Mouse (Mus musculus): Measurements from ENCODE around the gene Itprip. TPM values are rescaled to one million over a fixed set of nuclear protein-coding genes. Genes with fewer than 3 reads are reported as not detected.
"Not testable (repeated sequence)": the region's sequence is repeated elsewhere in the genome, so short reads cannot be mapped to it uniquely, and the experiment has no call there.

Itprip gene
- polyA plus RNA-seq, 1 experiment from 2014 or later: 15.6 TPM

DNA sequence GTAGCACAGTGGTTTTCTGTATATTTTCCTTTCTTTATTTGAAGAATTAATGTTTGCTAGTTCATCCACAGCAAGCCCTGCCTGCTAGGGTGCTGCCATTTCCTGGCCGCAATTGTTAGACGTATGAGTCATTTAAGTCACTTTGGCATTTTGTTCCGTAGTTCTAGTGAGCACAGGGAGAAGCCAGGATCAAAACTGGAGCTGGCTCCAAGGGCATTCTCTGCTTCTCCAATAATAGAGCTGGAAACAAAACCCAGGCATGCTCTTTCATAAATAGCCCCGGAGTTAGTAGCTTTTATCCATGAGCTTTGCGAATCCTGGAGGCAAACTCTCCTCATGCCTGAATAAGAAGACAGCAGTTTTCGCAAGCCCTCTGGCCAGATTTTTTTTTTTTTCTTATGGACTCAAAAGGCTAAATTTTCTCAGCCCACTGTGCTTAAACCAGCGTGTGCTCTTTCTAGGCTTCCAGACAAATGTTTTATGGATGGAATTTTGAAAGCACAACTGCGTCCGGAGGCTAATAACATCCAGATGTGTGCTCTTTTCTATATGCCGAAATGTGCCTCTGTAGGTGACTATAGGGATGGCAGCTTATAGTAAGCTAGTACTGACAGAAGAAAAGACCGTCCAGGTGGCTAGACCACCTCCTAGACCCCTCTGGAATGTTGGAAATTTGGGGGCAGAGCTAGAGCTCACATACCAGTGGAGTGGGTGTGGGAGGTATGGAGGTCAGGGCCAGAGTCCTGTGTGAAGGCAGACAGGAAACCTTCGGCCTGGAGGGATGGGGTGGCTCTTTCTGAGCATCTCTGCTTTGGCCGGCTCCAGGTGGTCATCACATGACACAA lies 64.9 kb downstream of the Itprip start:
- 30% methylated on average over 13 of the region's 13 CpGs for WGBS
- peaks cover 10% of the 10 kb centered on the region for H3K4me1 ChIP-seq
- peak overlapping the region; percentile 85 for H3K27ac ChIP-seq
- no peak for DNase-seq (ENCODE audit: low spot score)
- H3K9me3 ChIP-seq: no peaks in the 10 kb centered on the region
- H3K27me3 ChIP-seq (ENCODE audit: insufficient read depth, poor library complexity, severe bottlenecking): no peaks in the 10 kb centered on the region
- H3K36me3 ChIP-seq: peaks cover 14% of the 10 kb centered on the region
- peak overlapping the region; percentile 79 for H3K4me3 ChIP-seq

- peaks cover 3% of the 10 kb centered on the region; the same call in 1 of the 2 replicates for H3K36me3 ChIP-seq
- 76% methylated on average over 3 of the region's 3 CpGs for WGBS
- no peak overlapping the region for H3K4me3 ChIP-seq
- H3K9me3 ChIP-seq: no peaks in the 10 kb centered on the region
- H3K27ac ChIP-seq: no peak overlapping the region
- DNase-seq (ENCODE audit: low spot score): no peak
- H3K4me1 ChIP-seq: peaks cover 10% of the 10 kb centered on the region
- H3K27me3 ChIP-seq (ENCODE audit: insufficient read depth, poor library complexity, severe bottlenecking): no peaks in the 10 kb centered on the region
Observed at GRCm38 (mm10) chr19:47853053-47853452, 66.0 kb downstream of the Itprip start.

- H3K4me1 ChIP-seq: peaks cover 10% of the 10 kb centered on the region
- DNase-seq (ENCODE audit: low spot score); H3K27me3 ChIP-seq (ENCODE audit: insufficient read depth, poor library complexity, severe bottlenecking); H3K4me3 ChIP-seq; H3K27ac ChIP-seq; H3K36me3 ChIP-seq; H3K9me3 ChIP-seq: not testable (repeated sequence)
- 81% methylated on average over 3 of the region's 3 CpGs for WGBS
Observed at GRCm38 (mm10) chr19:47852131-47852530, 67.0 kb downstream of the Itprip start.

DNA sequence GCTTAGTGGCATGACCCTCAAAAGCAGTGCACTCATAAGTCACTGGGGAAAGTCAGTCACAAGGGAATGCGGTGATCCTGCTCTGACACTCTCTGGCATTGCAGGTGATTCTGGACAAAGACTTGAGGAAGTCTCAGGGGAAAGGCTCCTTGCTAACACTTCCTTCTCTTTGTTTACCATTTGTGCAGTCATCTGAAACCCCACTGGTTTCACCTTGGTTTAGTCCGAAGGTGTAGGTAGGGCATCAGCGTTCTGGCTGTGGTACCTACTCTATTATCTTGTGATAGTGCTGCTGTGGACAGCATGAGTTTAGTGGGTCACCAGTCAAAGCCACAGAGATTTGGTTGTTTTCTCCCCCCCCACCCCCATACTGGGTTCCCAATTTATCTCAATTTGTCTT lies 69.4 kb downstream of the Itprip start:
- Histone ChIP-seq H3K9me3 (no peaks in the 10 kb centered on the region), H3K27ac (no peak overlapping the region), H3K4me1 (peaks cover 8% of the 10 kb centered on the region), H3K36me3 (no peaks in the 10 kb centered on the region), H3K4me3 (no peak overlapping the region), H3K27me3 (ENCODE audit: insufficient read depth, poor library complexity, severe bottlenecking) (no peaks in the 10 kb centered on the region)
- 92% methylated on average over 3 of the region's 3 CpGs for WGBS
- DNase-seq (ENCODE audit: low spot score): no peak

Small RNA genes within 50 kb of the gene (microRNA-seq; reads per million reads assigned to microRNA genes)
- 1.0 reads per million for gene Gm22240

Other genes with a start within 250 kb of the Itprip start
- gene Col17a1, start 227.2 kb downstream of the Itprip start, polyA plus RNA-seq (2016; fragmentation: Nextera tagmentation; extraction: Ambion mirVana): 0.43 and 0.63 TPM in 2 replicates
- 238 and 281 TPM in 2 replicates for gene Sfr1, start 187.6 kb downstream of the Itprip start, polyA plus RNA-seq (2016; fragmentation: Nextera tagmentation; extraction: Ambion mirVana)
- gene Gsto1, start 64.3 kb downstream of the Itprip start, polyA plus RNA-seq (2016; fragmentation: Nextera tagmentation; extraction: Ambion mirVana): 81.5 and 129 TPM in 2 replicates
- 0.59 and 1.0 TPM in 2 replicates for gene Gsto2, start 53.8 kb downstream of the Itprip start, polyA plus RNA-seq (2016; fragmentation: Nextera tagmentation; extraction: Ambion mirVana)
- gene Cfap43, start within 50 bp of the Itprip start, polyA plus RNA-seq (2016; fragmentation: Nextera tagmentation; extraction: Ambion mirVana): 0.06 and 0.11 TPM in 2 replicates
- gene Cfap58, start 18.4 kb upstream of the Itprip start, polyA plus RNA-seq (2016; fragmentation: Nextera tagmentation; extraction: Ambion mirVana): 0.10 and 0.23 TPM in 2 replicates